Mouse (Mus musculus) bone marrow macrophage, adult 2 months (primary cell): ENCODE measurements around the gene 4930556J24Rik.

Source experiments
- CTCF ChIP-seq: IDR thresholded peaks from 2 replicates; pipeline ENCODE4 v1.5.1; 2012; ENCODE audit warnings: low read depth, mild to moderate bottlenecking, low read length, moderate library complexity
- POLR2A ChIP-seq: IDR thresholded peaks from 2 replicates; pipeline ENCODE4 v1.6.1; 2012; ENCODE audit warnings: mild to moderate bottlenecking, low read depth, low read length, borderline replicate concordance

GRCm38 (mm10) chr11:3989748-3990147, 13.2 kb upstream of the 4930556J24Rik start:
- TF ChIP-seq POLR2A (no peak), CTCF (no peak)
